Mouse (Mus musculus): ENCODE results near the gene Klhl41.

- TF ChIP-seq POLR2A (IDR thresholded peaks at IDR 0.05; ENCODE audit: borderline replicate concordance, insufficient read depth, low read length): no peak
- no peak for TF ChIP-seq CTCF (IDR thresholded peaks at IDR 0.05; ENCODE audit: borderline replicate concordance, insufficient read depth, low read depth, low read length)
Observed at GRCm38 (mm10) chr2:69629215-69629614, 40.7 kb upstream of the Klhl41 start.

Data from cerebellum, adult 2 months (tissue).